Mouse (Mus musculus): ENCODE measurements at regions not wholly inside any gene's neighbourhood (a gene's known extent, or its start where the extent isn't known, plus 50 kb on each side); places are given as distances from the start of the nearest gene placed in this dataset.

GRCm38 (mm10) chr13:5802826-5803225 is 58.5 kb upstream of the Klf6 start:
- peak; percentile 45 to 56 for DNase-seq

- DNase-seq: peak; percentile 87 to 90
Observed at GRCm38 (mm10) chr13:5803540-5804380, 57.5 kb upstream of the Klf6 start.

GRCm38 (mm10) chr13:5804381-5804941 is 56.8 kb upstream of the Klf6 start:
- DNase-seq: no peak

GRCm38 (mm10) chr13:5808380-5808779 is 52.9 kb upstream of the Klf6 start:
- DNase-seq: no peak

Measured in lung, adult 18-20 months (tissue).